In the genomic region with DNA sequence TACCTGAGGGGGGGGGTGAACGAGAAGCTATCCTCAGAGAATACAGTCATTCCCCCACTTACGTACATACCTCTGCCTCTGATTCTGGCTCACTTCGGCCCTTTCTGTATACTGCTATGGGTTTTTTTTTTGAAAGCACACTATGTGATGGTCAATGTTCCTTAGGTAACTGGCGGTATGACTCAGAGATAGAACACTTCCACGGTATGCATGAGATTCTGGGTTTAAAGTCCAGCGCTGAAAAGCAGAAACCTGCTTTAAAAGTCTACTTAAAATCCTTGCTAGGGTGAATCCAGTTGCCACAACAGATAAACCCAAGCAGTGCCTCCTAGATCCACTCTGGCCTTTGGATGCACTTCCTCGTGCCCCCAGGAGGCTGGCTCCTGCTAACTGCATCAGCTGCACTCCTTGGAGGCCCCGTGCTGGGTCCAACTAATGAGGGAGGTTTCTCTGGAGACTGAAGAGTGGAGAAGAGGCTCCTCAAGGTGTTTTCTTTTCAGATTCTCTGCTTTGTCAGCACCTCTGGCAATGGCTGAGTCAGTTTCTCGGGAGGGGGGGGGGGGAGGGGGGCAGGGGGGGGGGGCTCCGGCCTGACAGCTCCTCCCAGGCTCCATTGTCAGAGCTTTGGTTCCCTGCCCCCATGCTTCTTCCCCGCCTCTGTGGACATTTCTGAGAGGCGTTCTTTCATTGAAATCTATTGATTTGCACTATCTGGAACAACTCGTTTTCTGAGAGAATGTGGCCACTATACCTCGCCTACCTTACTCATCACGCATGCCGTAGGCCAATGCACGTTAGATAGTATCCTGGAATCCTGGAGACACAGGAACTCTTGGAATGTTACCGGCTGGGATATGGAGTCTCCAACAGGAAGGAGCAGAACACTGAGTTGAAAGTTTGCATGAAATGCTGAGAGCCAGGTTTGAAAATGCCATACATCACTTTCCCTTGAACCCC, we compare ENCODE assay signal across 9 mouse cellular contexts. TPM values are rescaled to one million over a fixed set of nuclear protein-coding genes. Genes with fewer than 3 reads are reported as not detected.
A peak's percentile ranks its signal among the peaks of the same experiment; 100 is the strongest.
DNase-seq lines count a peak whose midpoint lies in the region; ATAC-seq lines count a peak whose summit lies in the region.
"Had no signal": no experiment of that assay in that cellular context is flagged by ENCODE, and none has a peak within 500 bp of the region (broad histone marks: within the 10 kb centered on the region; RNA-seq: fewer than 3 reads in every experiment).

No protein-coding gene starts in this region.

- 58% methylated on average over 17 of the region's 18 CpGs for WGBS in liver, embryonic 12.5 days (ENCODE audit: insufficient replicate concordance)
- WGBS in embryonic facial prominence, embryonic 10.5 days = 26% methylated on average over 17 of the region's 18 CpGs
- 29% methylated on average over 17 of the region's 18 CpGs for WGBS in hindbrain, embryonic 15.5 days
- 37% methylated on average over 17 of the region's 18 CpGs for WGBS in neural tube, embryonic 15.5 days

- ATAC-seq in liver, embryonic 12.5 days = no peak
- no peak for ATAC-seq in hindbrain, embryonic 15.5 days (ENCODE audit: low FRiP score, low read depth)
- ATAC-seq in neural tube, embryonic 15.5 days (ENCODE audit: low FRiP score) = no peak
- no peak for ATAC-seq in CD4-positive, CD25-positive, alpha-beta regulatory T cell, adult 4 months
- ATAC-seq: Patski had no signal

- no peaks in the 10 kb centered on the region for H3K9me3 ChIP-seq in liver, embryonic 12.5 days (replicated peaks)
- no peaks in the 10 kb centered on the region for H3K9me3 ChIP-seq in embryonic facial prominence, embryonic 10.5 days
- H3K9me3 ChIP-seq in hindbrain, embryonic 15.5 days = no peaks in the 10 kb centered on the region
- no peaks in the 10 kb centered on the region for H3K9me3 ChIP-seq in neural tube, embryonic 15.5 days (replicated peaks)

- 0 out of 2 replicates have a peak overlapping the region, but pooled peaks have one; percentile 14 for H3K4me2 ChIP-seq in liver, embryonic 12.5 days
- peak overlapping the region; percentile 26; the same call in 1 of the 2 replicates for H3K4me2 ChIP-seq in hindbrain, embryonic 15.5 days
- peak overlapping the region; percentile 0; the same call in 1 of the 2 replicates for H3K4me2 ChIP-seq in neural tube, embryonic 15.5 days

- H3K4me1 ChIP-seq in liver, embryonic 12.5 days = peaks cover 18% of the 10 kb centered on the region
- peaks cover 13% of the 10 kb centered on the region for H3K4me1 ChIP-seq in embryonic facial prominence, embryonic 10.5 days
- H3K4me1 ChIP-seq in hindbrain, embryonic 15.5 days (replicated peaks) = peaks cover 9% of the 10 kb centered on the region; the same call in 1 of the 2 replicates
- H3K4me1 ChIP-seq in neural tube, embryonic 15.5 days = peaks cover 6% of the 10 kb centered on the region

- no peak overlapping the region for H3K9ac ChIP-seq in liver, embryonic 12.5 days
- no peak overlapping the region for H3K9ac ChIP-seq in hindbrain, embryonic 15.5 days
- no peak overlapping the region for H3K9ac ChIP-seq in neural tube, embryonic 15.5 days (replicated peaks)

- no peak overlapping the region for H3K27ac ChIP-seq in liver, embryonic 12.5 days
- H3K27ac ChIP-seq in embryonic facial prominence, embryonic 10.5 days (replicated peaks) = no peak overlapping the region
- H3K27ac ChIP-seq in hindbrain, embryonic 15.5 days (replicated peaks) = no peak overlapping the region
- H3K27ac ChIP-seq in neural tube, embryonic 15.5 days (replicated peaks) = no peak overlapping the region

- no peak overlapping the region for H3K4me3 ChIP-seq in liver, embryonic 12.5 days
- peak overlapping the region; percentile 25 for H3K4me3 ChIP-seq in embryonic facial prominence, embryonic 10.5 days
- H3K4me3 ChIP-seq in hindbrain, embryonic 15.5 days = no peak overlapping the region
- no peak overlapping the region for H3K4me3 ChIP-seq in neural tube, embryonic 15.5 days (replicated peaks)

- no peak for DNase-seq in liver
- DNase-seq in embryonic facial prominence, embryonic 10.5 days (ENCODE audit: low spot score) = peak; percentile 18
- no peak for DNase-seq in urinary bladder, adult 2 months (ENCODE audit: low spot score)
- DNase-seq: lung, adult 2 months had no signal

- no peaks in the 10 kb centered on the region for H3K36me3 ChIP-seq in liver, embryonic 12.5 days
- H3K36me3 ChIP-seq in embryonic facial prominence, embryonic 10.5 days (replicated peaks) = no peaks in the 10 kb centered on the region
- H3K36me3 ChIP-seq in hindbrain, embryonic 15.5 days = no peaks in the 10 kb centered on the region
- no peaks in the 10 kb centered on the region for H3K36me3 ChIP-seq in neural tube, embryonic 15.5 days

- H3K27me3 ChIP-seq in liver, embryonic 12.5 days (replicated peaks) = no peaks in the 10 kb centered on the region
- no peaks in the 10 kb centered on the region for H3K27me3 ChIP-seq in embryonic facial prominence, embryonic 10.5 days (replicated peaks; ENCODE audit: low read depth, poor library complexity, severe bottlenecking)
- H3K27me3 ChIP-seq in hindbrain, embryonic 15.5 days = no peaks in the 10 kb centered on the region
- no peaks in the 10 kb centered on the region for H3K27me3 ChIP-seq in neural tube, embryonic 15.5 days (replicated peaks)
- H3K27me3 ChIP-seq: Patski had no signal

RNA-seq across cellular contexts. Expression of gene Mycbp2, which starts 8.1 kb away (rescaled TPM):
- 11.2 and 11.5 TPM in 2 replicates for polyA plus RNA-seq in liver, embryonic 12.5 days (2016; fragmentation: Nextera tagmentation; extraction: Ambion mirVana)
- 18.0 and 18.8 TPM in 2 replicates for polyA plus RNA-seq in embryonic facial prominence, embryonic 10.5 days (2016; fragmentation: Nextera tagmentation; extraction: Ambion mirVana)
- polyA plus RNA-seq in hindbrain, embryonic 15.5 days (2015; fragmentation: Nextera tagmentation; extraction: Ambion mirVana) = 57.0 and 57.1 TPM in 2 replicates
- polyA plus RNA-seq in neural tube, embryonic 15.5 days (2015; fragmentation: Nextera tagmentation; extraction: Ambion mirVana) = 51.0 and 57.9 TPM in 2 replicates
- 10 to 100 TPM; 99.0 to 99.5 TPM for polyA plus RNA-seq in CD4-positive, CD25-positive, alpha-beta regulatory T cell, adult 4 months (2017; shearing (Covaris generic))
- 51.1 and 54.2 TPM in 2 replicates for polyA plus RNA-seq in urinary bladder, adult 2 months (2012; rRNA removed)
